Mouse (Mus musculus): ENCODE data around the gene Gpatch3. TPM values are rescaled to one million over a fixed set of nuclear protein-coding genes. Genes with fewer than 3 reads are reported as not detected.

Gpatch3 gene
- polyA plus RNA-seq, 1 experiment from 2014 or later = 4.2 TPM

- peaks cover 17% of the 10 kb centered on the region for H3K4me1 ChIP-seq (ENCODE audit: control insufficient read depth, insufficient read depth, low read length)
- H3K9me3 ChIP-seq (replicated peaks; ENCODE audit: control insufficient read depth, low read length) = no peaks in the 10 kb centered on the region
- WGBS = 75% methylated on average over 14 of the region's 14 CpGs
- no peak for ATAC-seq (ENCODE audit: insufficient read depth, low FRiP score)
- 0 out of 2 replicates have a peak overlapping the region, but pooled peaks have one; percentile 98 for H3K4me2 ChIP-seq (ENCODE audit: low read depth, low read length)
- H3K36me3 ChIP-seq (ENCODE audit: control insufficient read depth, insufficient read depth, low read length) = no peaks in the 10 kb centered on the region
- H3K9ac ChIP-seq (ENCODE audit: low read length) = peak overlapping the region; percentile 97
- H3K27me3 ChIP-seq (ENCODE audit: control insufficient read depth, insufficient read depth, low read length) = no peaks in the 10 kb centered on the region
- 0 out of 2 replicates have a peak overlapping the region, but pooled peaks have one; percentile 79 for H3K4me3 ChIP-seq (replicated peaks; ENCODE audit: low read length)
- no peak overlapping the region for H3K27ac ChIP-seq (ENCODE audit: low read length)
These were observed 56.7 kb downstream of the Gpatch3 start for GRCm38 (mm10) chr4:133631071-133631768.

GRCm38 (mm10) chr4:133631769-133632411 lies 57.3 kb downstream of the Gpatch3 start:
- Histone ChIP-seq H3K4me1 (ENCODE audit: control insufficient read depth, insufficient read depth, low read length) (peaks cover 16% of the 10 kb centered on the region), H3K36me3 (ENCODE audit: control insufficient read depth, insufficient read depth, low read length) (no peaks in the 10 kb centered on the region), H3K9ac (ENCODE audit: low read length) (peak overlapping the region; percentile 97), H3K9me3 (replicated peaks; ENCODE audit: control insufficient read depth, low read length) (no peaks in the 10 kb centered on the region), H3K4me2 (ENCODE audit: low read depth, low read length) (peak overlapping the region; percentile 98), H3K27me3 (ENCODE audit: control insufficient read depth, insufficient read depth, low read length) (no peaks in the 10 kb centered on the region), H3K4me3 (replicated peaks; ENCODE audit: low read length) (peak overlapping the region; percentile 79), H3K27ac (ENCODE audit: low read length) (peak overlapping the region; percentile 46; the same call in 1 of the 2 replicates)
- WGBS = 47% methylated on average over 9 of the region's 9 CpGs
- ATAC-seq (ENCODE audit: insufficient read depth, low FRiP score) = no peak

GRCm38 (mm10) chr4:133632483-133633327 lies 58.2 kb downstream of the Gpatch3 start:
- Histone ChIP-seq H3K4me2 (ENCODE audit: low read depth, low read length) (peak overlapping the region; percentile 98), H3K9ac (ENCODE audit: low read length) (peak overlapping the region; percentile 97), H3K9me3 (replicated peaks; ENCODE audit: control insufficient read depth, low read length) (no peaks in the 10 kb centered on the region), H3K36me3 (ENCODE audit: control insufficient read depth, insufficient read depth, low read length) (no peaks in the 10 kb centered on the region), H3K4me3 (replicated peaks; ENCODE audit: low read length) (peak overlapping the region; percentile 79), H3K27ac (ENCODE audit: low read length) (peak overlapping the region; percentile 46; the same call in 1 of the 2 replicates), H3K27me3 (ENCODE audit: control insufficient read depth, insufficient read depth, low read length) (no peaks in the 10 kb centered on the region), H3K4me1 (ENCODE audit: control insufficient read depth, insufficient read depth, low read length) (peaks cover 16% of the 10 kb centered on the region)
- ATAC-seq (ENCODE audit: insufficient read depth, low FRiP score) = peak; percentile 48; the same call in 1 of the 2 replicates
- WGBS = 4% methylated on average over 36 of the region's 69 CpGs

GRCm38 (mm10) chr4:133633332-133634042 lies 58.9 kb downstream of the Gpatch3 start:
- peak overlapping the region; percentile 98 for H3K4me2 ChIP-seq (ENCODE audit: low read depth, low read length)
- H3K27me3 ChIP-seq (ENCODE audit: control insufficient read depth, insufficient read depth, low read length) = no peaks in the 10 kb centered on the region
- H3K27ac ChIP-seq (ENCODE audit: low read length) = peak overlapping the region; percentile 46; the same call in 1 of the 2 replicates
- H3K9me3 ChIP-seq (replicated peaks; ENCODE audit: control insufficient read depth, low read length) = no peaks in the 10 kb centered on the region
- peak overlapping the region; percentile 97 for H3K9ac ChIP-seq (ENCODE audit: low read length)
- H3K4me1 ChIP-seq (ENCODE audit: control insufficient read depth, insufficient read depth, low read length) = peaks cover 16% of the 10 kb centered on the region
- H3K4me3 ChIP-seq (replicated peaks; ENCODE audit: low read length) = peak overlapping the region; percentile 79
- no peaks in the 10 kb centered on the region for H3K36me3 ChIP-seq (ENCODE audit: control insufficient read depth, insufficient read depth, low read length)
- 9% methylated on average over 36 of the region's 47 CpGs for WGBS
- ATAC-seq (ENCODE audit: insufficient read depth, low FRiP score) = peak; percentile 90

Small RNAs within 50 kb of the gene (microRNA-seq; reads per million reads assigned to microRNA genes)
- gene Gm23158 = not detected

Other genes with a start within 250 kb of the Gpatch3 start
- gene Wdtc1, start 221.3 kb upstream of the Gpatch3 start, polyA plus RNA-seq (2015; fragmentation: Nextera tagmentation; extraction: Ambion mirVana) = 12.9 and 14.8 TPM in 2 replicates
- gene Slc9a1, start 205.0 kb upstream of the Gpatch3 start, polyA plus RNA-seq (2015; fragmentation: Nextera tagmentation; extraction: Ambion mirVana) = 10.1 and 10.7 TPM in 2 replicates
- 7.9 and 12.6 TPM in 2 replicates for gene Tent5b, start 94.6 kb upstream of the Gpatch3 start, polyA plus RNA-seq (2015; fragmentation: Nextera tagmentation; extraction: Ambion mirVana)
- 0.50 and 0.75 TPM in 2 replicates for gene Trnp1, start 76.2 kb upstream of the Gpatch3 start, polyA plus RNA-seq (2015; fragmentation: Nextera tagmentation; extraction: Ambion mirVana)
- gene Kdf1, start 55.8 kb upstream of the Gpatch3 start, polyA plus RNA-seq (2015; fragmentation: Nextera tagmentation; extraction: Ambion mirVana) = 33.7 and 39.0 TPM in 2 replicates
- gene Nudc, start 28.7 kb upstream of the Gpatch3 start, polyA plus RNA-seq (2015; fragmentation: Nextera tagmentation; extraction: Ambion mirVana) = 194 and 218 TPM in 2 replicates
- gene Nr0b2, start 21.4 kb upstream of the Gpatch3 start, polyA plus RNA-seq (2015; fragmentation: Nextera tagmentation; extraction: Ambion mirVana) = 6.6 and 7.2 TPM in 2 replicates
- 13.8 and 14.3 TPM in 2 replicates for gene Gpn2, start 9.6 kb downstream of the Gpatch3 start, polyA plus RNA-seq (2015; fragmentation: Nextera tagmentation; extraction: Ambion mirVana)
- gene Sfn, start 27.4 kb downstream of the Gpatch3 start, polyA plus RNA-seq (2015; fragmentation: Nextera tagmentation; extraction: Ambion mirVana) = 339 and 468 TPM in 2 replicates
- gene Zdhhc18, start 75.4 kb downstream of the Gpatch3 start, polyA plus RNA-seq (2015; fragmentation: Nextera tagmentation; extraction: Ambion mirVana) = 2.0 and 3.4 TPM in 2 replicates
- 17.9 and 20.1 TPM in 2 replicates for gene Pigv, start 97.9 kb downstream of the Gpatch3 start, polyA plus RNA-seq (2015; fragmentation: Nextera tagmentation; extraction: Ambion mirVana)
- gene Arid1a, start 182.0 kb downstream of the Gpatch3 start, polyA plus RNA-seq (2015; fragmentation: Nextera tagmentation; extraction: Ambion mirVana) = 25.0 and 26.1 TPM in 2 replicates

Measured in stomach, embryonic 16.5 days (tissue).